ENCODE assay signal across 10 mouse cellular contexts in the genomic region with DNA sequence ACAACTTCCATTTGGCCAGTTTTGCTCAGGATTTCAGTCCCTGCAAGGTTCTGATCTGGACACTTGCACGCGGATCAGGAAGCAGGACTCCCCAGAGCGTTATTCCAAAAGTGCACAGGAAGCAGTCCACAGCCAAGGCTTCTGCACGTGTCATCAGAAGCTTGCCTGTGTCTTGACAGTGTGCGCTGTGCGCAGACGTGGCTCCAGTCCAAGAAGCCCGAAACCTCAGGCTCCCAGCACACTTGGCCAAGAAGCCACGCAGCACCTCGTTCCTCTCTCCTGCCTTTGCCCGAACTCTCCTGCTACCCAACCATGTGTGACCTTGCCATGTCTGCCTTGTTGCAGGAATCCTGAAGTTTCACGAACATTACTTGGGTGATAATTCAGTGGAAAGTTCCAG.
DNase-seq lines count a peak whose midpoint lies in the region.
"Had no signal": no experiment of that assay in that cellular context is flagged by ENCODE, and none has a peak within 500 bp of the region (broad histone marks: within the 10 kb centered on the region; RNA-seq: fewer than 3 reads in every experiment).

No protein-coding gene starts in this region.

- DNase-seq in adrenal gland, adult (ENCODE audit: inconsistent age in 2 of 2, low spot score in 1 of 2) = peak; percentile 84 to 92
- DNase-seq in adrenal gland, postnatal 4 days (ENCODE audit: low spot score in 2 of 2) = no peak
- peak; percentile 64 to 70 for DNase-seq in adrenal gland, adult 18-20 months (ENCODE audit: low spot score in 2 of 2)
- peak; percentile 52 to 65 for DNase-seq in cerebellum, postnatal 36 days
- DNase-seq in kidney, adult 8-10 months = peak; percentile 67 to 79
- DNase-seq in testis, postnatal 14 days (ENCODE audit: low spot score) = no peak
- DNase-seq in embryo, embryonic 10 days (ENCODE audit: low spot score) = no peak
- no peak for DNase-seq in left cerebral cortex, adult 18-20 months (ENCODE audit: low spot score in 2 of 2)
- DNase-seq: forebrain, postnatal 0 days; layer of hippocampus, adult 9-11 months had no signal

Comparison
In these comparisons a context has a peak if more than half of its experiments do, and no peak if none do; other contexts are left out.
1. DNase-seq: peak in adrenal gland, adult (2 of 2), adrenal gland, adult 18-20 months (2 of 2), cerebellum, postnatal 36 days (2 of 2) and kidney, adult 8-10 months (2 of 2); none in adrenal gland, postnatal 4 days (0 of 2), testis, postnatal 14 days (single experiment), embryo, embryonic 10 days (single experiment) and left cerebral cortex, adult 18-20 months (0 of 2).